Mouse (Mus musculus) left cerebral cortex, postnatal 10 days (tissue): Measurements from ENCODE around the gene Tmem178. TPM values are rescaled to one million over a fixed set of nuclear protein-coding genes. Genes with fewer than 3 reads are reported as not detected.

ENCODE experiments used
- DNase-seq, 2 experiments: peaks; one replicate each; pipeline ENCODE4 v3.0.0; 2021 to 2022; ENCODE audit warnings: low spot score in 2 of 2, mixed read lengths in 1 of 2; ENCODE audit errors: extremely low spot score in 1 of 2
- intact Hi-C: fragments of 180-260 bp; cut with DNase I; formaldehyde crosslinking; loops from one replicate; pipeline ENCODE4 v1.15.1; 2025
- total RNA-seq, 2 experiments: library from RNA; stranded (reverse); gene quantifications; 2 replicates each; pipeline ENCODE4 v1.2.3; 2021

Gene Tmem178
- total RNA-seq, 2 experiments from 2014 or later = 77.1 to 80.7 TPM

DNA sequence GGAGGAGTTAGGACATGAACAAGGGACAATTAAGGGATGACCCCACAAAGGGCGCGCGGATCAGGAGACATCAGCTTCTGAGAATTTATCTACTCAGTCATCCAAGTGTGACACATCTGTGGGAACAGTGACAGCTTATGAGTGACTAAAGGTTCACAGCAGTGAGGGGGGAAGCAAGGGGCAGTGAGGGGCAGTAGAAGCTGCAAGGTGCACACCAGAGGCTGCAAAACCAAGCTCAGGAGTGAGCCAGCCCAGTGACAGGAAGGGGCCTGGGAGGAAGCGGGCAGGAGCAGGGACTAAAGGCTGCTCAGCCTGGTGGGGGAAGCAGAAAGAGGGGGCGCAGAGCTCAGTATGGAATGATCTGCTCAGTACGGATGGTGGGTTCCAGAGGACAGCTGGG lies 82.9 kb downstream of the Tmem178 start:
- no peak for DNase-seq
- intact Hi-C loops = no loop called here

- no peak for DNase-seq
- intact Hi-C loops = no loop called here
Observed at GRCm38 (mm10) chr17:81031830-81032442, 87.5 kb downstream of the Tmem178 start.

DNA sequence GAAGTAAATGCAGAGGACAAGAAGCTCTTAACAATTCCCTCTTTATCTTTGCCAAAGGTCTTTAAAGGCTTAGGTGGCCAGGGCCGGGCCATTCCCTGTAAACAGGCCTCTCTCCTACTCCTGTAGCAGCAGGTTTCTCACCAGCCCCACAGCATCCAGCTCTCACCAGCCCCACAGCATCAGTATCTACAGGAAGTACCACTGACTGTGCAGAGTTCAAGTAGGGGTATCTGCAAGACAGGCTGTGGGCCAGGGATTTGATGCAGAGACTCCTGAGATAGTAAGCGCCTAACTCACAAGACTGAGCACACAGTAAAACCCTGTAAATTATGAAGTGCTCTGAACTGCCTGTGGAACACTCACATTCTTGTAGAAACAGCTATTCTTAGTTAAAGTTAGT lies 88.5 kb downstream of the Tmem178 start:
- no peak for DNase-seq
- intact Hi-C loops = no loop called here

DNA sequence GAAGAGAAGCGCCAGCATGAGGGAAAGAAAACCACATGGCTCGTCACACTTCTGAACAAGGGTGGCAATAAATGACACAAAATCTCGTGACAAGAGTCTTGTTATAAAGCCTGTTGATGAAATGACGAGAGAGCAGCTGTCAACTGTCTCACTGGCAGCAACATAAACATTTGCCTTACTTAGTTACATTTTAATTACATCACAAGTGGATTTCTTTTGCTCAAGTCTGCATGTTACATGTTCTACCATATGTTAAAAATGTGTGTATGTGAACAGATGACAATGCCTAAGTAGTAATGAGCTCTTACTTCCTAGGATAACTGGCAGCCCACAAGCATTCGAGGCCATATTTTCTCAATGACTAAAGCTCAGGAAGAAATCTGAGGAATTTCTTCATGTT lies 90.9 kb downstream of the Tmem178 start:
- intact Hi-C loops = no loop called here
- DNase-seq = no peak

- intact Hi-C loops = no loop called here
Observed at GRCm38 (mm10) chr17:81038707-81039408, 94.4 kb downstream of the Tmem178 start.

DNA sequence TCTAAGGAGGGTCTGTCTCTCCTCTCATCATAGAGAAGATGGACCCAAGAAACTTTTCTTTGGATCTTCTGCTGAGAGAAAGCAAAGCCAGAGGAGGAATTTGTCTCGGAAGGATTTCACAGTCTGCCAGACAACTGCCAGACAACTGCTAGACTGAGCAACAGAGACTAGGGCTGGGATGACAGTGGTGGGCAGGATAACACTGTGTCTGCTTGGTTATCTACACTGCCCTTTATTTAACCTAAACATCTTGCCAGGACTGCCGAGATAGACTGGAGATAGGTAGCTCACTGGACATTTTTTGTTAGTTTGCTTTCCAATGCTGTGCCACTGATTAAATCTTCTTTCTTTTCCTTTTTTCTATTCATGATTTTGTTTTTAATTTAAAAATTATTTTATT lies 97.2 kb downstream of the Tmem178 start:
- DNase-seq = no peak
- intact Hi-C loops = no loop called here

More at GRCm38 (mm10) chr17:81038707-81039408, 94.4 kb downstream of the Tmem178 start:
- no peak for DNase-seq

DNA sequence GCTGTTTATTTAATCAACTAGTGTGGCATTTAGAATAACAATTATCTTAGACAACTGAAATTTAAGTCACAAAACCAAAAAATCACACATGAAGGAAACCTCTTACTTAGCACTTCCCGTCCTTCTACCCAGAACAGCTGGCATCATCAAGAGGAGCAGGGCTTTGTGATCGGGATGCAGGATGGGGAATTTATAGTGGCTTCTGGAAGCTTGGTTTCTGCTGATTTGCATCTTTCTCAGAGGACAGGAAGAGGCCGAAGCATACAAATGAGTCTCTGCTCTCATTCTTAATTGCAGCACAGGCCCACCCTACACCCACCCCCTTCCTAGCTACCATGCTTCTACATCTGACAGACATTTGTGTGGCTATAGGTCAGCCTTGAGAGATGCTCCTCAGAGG lies 99.9 kb downstream of the Tmem178 start:
- DNase-seq = no peak
- intact Hi-C loops = no loop called here

GRCm38 (mm10) chr17:81045115-81045514 lies 100.7 kb downstream of the Tmem178 start:
- DNase-seq = no peak
- intact Hi-C loops = no loop called here

DNA sequence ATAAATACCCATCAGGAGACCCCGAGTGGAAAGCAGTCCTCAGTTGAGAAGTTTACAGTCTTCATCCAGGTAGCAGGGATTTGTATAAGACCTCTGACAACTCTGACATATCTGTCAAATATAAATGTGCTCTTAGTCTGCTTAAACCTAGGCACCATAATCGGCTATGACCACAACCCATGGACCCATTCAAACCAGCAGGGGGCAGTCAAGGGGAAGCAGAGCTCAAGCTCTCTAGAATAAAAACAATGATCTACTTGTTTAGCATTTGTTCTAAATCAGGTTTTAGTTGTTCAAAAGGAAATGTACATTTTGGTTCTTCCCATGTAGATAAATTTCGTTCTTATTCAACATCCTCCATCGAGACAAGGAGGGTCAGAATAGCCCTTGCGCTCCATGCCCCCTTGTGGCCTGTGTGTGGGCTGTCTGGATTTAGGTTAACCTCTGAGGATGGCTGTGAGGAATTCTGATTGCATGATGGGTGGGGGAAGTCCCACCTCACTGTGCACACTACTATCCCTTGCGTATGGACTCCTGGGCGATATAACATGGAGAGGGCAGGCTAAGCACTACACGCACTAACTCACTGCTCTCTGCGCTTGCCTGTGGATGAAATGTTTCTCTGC lies 101.2 kb downstream of the Tmem178 start:
- DNase-seq = no peak
- intact Hi-C loops = no loop called here

GRCm38 (mm10) chr17:81047930-81048564 lies 103.6 kb downstream of the Tmem178 start:
- intact Hi-C loops = no loop called here
- no peak for DNase-seq

Other genes starting within 250 kb of the Tmem178 start
- 10 to 100 TPM; 56.1 to 57.6 TPM for gene Map4k3, start 216.1 kb upstream of the Tmem178 start, total RNA-seq
- gene Thumpd2, start 120.5 kb downstream of the Tmem178 start, total RNA-seq = 1 to 10 TPM; 4.8 to 5.9 TPM